Mouse (Mus musculus) forelimb bud, embryonic 11.5 days (tissue): Measurements from ENCODE around the gene Vamp3.

Source experiments
- DNase-seq: peaks from one replicate; pipeline ENCODE4 v3.0.0-alpha.2; 2012; ENCODE audit warnings: low read depth, low spot score

The Vamp3 gene

DNA sequence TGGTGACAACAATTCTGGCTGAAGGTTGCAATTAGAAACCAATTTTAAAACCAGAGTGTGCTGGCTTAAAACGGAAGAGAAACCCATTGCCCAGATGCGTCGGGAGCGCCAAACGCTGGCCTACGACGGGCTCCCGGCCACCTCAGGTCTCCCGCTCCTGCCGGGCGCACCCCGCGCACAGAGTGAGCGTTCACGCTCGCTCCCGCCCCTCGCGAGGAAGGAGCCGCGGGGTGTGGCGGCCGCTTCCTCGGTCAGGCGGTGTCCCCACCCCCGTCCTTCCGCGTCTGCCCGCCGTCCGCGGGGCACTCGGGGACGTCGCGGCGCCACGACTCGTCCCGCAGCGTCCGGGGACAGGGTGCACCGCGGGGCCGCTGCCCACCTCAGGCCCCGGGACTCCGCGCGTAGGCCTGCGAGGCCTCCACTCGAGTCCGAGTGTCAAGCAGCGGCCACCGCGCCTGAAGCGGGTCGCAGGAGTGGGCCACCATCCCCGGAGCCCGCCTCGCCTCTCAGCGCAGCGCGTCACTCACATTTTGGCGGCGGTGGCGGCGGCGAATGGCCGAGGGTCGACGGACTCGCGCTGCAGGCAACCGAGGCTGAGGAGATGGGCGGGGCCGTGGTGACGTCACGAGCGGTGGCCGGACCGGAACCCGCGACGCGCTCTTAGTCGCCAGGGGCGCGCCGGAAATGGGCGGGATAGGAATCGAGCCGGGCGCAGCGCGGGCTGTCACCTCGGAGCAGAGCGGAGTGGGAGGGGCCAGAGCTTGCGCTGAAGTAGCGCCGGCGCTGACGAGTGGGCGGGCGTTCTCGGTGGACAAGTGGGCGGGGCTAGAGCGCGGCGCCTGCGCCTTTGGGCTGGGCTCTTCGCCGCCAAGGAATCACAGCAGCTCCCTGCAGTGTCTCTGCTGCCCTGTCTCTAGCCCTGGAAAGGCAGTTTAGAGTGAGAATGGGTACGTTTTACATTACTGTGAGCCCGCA lies at the start of gene Vamp3:
Gene Vamp3 (minus strand): TSS at position 617 of the 975 bp plus-strand sequence.
- peak; percentile 98 for DNase-seq

- DNase-seq = no peak
These were observed 48.7 kb upstream of the Vamp3 start for GRCm38 (mm10) chr4:151106468-151106867.

- no peak for DNase-seq
These were observed 48.1 kb upstream of the Vamp3 start for GRCm38 (mm10) chr4:151105886-151106285.

DNA sequence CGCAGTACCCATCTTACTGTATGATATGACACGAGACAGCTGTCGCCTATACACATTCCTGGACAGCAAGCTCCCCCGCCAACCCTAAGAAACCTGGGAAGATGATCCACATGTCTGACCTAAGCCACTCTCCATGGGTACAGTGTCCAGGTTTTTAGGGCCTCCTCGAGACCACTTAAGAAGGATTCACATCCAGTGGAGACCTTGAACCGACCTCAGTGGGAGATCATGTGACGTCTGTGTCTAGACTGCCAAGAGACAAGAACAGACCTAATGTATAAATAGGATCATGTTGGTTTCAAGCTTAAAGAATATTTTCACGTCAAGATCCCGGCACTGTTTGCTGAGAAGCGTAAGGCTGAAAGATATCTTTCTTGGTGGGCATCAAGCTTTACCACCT lies 46.4 kb upstream of the Vamp3 start:
- no peak for DNase-seq

- DNase-seq = no peak
These were observed 45.9 kb upstream of the Vamp3 start for GRCm38 (mm10) chr4:151103646-151104045.

DNA sequence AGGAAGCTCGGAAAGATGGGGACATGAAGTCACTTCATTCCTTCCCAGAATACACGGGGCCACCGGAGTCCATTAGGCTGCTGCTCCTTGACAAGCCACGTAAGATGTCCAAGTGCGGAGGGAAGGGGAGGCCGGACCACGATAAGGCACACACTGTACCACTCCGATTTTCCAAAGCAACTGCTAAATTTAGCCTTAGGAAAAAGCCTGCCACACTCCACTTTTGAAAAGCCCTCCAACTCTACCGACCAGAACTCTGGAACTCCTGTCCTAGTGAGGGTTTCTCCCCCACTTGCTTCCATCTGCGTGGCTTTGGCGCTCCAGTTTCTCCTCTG lies 39.3 kb upstream of the Vamp3 start:
- DNase-seq = no peak

DNA sequence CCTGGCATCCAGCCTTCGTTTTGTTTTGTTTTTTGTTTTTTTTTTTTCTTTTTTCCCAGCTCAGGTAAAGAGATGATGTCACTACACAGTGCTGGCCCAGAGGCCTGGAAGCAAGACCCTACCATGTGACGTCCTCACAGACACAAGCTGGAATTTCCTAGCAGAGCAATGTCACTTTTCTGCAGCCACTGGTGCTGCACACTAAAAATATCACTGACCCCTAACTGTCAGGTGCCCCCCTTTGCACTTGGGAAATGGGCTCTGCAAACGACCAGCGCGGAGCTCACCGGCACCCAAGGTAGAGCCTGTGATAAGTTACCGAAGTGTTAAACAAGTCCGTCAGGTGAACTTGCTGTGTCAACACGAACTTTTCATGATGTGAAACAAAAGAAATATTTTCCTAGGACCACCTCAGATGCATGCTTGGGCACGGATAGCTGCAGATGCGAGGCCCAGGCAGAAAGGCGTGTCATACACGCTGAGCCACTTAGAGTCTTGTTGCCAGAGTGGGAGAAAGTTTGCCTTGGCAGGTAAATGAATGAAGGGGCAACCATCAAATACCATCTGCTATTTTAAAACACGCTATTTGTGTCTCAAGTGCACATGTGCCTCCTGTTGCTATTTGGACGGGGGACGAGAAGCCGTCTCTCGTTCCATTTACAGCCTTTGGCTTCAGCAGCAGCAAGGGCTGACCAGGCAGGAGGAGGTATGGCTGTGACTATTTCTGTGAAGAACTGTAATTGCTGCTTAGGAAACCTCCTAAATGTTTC lies 38.8 kb upstream of the Vamp3 start:
- no peak for DNase-seq

GRCm38 (mm10) chr4:151095207-151095606 lies 37.4 kb upstream of the Vamp3 start:
- peak; percentile 24 for DNase-seq

DNA sequence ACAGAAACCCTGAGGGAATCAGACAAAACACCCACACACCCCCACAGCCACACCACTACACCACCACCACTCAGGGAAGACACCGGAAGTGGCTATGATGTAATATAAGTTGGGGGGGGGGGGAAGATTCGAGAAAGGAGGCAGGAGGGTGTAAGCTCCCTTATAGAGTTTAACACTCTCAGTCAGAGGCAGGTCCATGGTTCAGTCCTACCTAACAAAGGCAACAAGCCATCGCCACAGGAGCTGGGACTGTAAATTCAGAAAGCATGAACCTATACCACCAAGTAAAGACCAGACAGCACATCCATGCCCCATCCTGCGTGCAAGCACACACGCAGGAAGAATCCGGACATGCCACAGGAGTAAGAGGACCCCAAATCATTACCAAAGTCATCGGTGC lies 31.5 kb upstream of the Vamp3 start, which contains the start of gene Gm13090:
Gene Gm13090 (plus strand): TSS at position 301 of the 400 bp plus-strand sequence.
- DNase-seq = no peak

- no peak for DNase-seq
These were observed 31.1 kb upstream of the Vamp3 start for GRCm38 (mm10) chr4:151088819-151089218.

GRCm38 (mm10) chr4:151087358-151087757 lies 29.6 kb upstream of the Vamp3 start:
- DNase-seq = no peak

DNA sequence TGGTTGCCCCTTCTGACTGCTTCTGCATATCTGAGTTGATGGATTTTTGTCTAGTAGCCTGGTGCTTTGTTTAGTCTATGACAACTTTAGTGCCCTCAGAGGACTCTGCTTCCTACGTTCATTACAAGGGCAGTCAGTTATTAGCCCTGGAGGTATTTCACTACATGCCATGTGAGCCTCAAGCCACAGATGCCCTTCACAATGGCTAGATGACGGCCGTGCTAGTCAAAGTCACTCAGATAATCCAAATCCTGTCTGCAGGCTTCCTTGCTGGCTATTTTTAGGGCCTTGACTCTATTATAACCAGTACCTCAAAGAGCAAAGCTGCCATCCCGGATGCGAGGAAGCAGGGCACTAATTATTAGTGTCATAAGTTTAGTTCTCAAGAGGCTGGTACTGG lies 25.3 kb upstream of the Vamp3 start:
- no peak for DNase-seq

DNA sequence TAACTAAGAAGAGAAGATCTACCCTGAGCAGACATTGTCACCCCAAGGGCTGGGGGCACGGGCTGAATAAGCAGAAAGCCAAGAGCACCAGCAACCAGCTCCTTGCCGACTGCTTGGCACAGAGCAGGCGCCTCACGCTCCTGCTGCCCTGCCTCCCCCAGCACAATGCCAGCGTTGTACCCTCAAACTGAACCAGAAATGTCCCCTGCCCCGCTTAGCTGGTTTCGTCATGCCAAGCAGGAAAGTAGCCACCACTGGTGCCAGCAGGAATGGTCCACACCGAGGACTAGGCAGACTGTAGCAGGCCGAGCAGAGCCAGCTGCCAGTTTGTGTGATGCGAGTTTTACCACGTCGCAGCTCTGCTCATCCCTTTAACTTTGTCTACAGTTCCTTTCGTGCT lies 24.2 kb upstream of the Vamp3 start:
- no peak for DNase-seq

GRCm38 (mm10) chr4:151081355-151081754 lies 23.6 kb upstream of the Vamp3 start:
- DNase-seq = no peak

GRCm38 (mm10) chr4:151074817-151075216 lies 17.1 kb upstream of the Vamp3 start:
- no peak for DNase-seq

DNA sequence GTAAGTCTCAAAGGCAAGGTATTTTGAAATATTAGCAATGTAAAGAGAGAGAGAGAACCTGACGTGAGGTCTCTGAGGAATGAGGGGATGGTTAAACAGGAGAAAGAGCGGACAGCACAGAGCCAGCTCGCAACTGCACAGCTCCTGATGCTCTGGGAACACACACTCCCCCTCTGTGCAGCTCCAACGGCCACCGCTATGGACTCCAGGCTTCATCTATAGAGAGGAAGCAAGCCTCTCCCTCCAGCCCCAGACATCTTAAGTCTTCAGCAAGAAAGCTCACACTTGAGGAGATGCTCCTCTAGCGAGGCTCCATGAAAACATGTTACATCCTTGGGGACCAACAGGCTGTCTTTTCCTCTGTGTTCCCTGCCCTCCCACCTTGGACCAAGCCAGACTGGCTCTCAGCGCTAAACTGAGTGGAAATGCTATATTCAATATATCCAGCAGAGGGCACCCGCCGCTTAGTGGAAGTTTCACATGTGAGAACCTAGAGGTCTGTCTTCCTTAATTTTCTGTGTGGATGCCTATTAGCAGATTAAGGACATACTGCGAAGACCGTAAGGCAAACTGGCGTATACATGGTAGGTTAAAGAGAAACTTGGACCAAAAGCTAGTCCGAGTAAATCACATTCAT lies 15.5 kb upstream of the Vamp3 start:
- DNase-seq = peak; percentile 60

- no peak for DNase-seq
These were observed 13.2 kb upstream of the Vamp3 start for GRCm38 (mm10) chr4:151070962-151071361.

DNA sequence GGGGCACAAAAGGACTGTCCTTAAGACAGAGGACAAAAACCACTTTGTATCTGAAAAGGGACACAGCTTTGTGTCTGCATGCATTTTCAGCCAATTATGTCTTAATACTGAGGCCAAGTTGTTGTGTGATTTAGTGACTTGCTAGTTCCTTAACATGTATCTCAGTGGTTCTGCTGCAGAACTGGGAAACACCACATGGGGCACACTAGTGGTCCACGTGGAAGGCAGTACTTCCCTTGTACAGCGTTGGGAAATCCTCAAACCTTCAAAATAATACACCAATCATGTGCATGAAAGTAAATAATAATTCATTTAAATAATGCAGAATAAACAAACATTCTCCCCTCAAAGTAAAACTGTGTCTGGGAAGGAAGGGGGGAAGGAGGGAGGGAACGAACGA lies 11.0 kb upstream of the Vamp3 start:
- no peak for DNase-seq

DNA sequence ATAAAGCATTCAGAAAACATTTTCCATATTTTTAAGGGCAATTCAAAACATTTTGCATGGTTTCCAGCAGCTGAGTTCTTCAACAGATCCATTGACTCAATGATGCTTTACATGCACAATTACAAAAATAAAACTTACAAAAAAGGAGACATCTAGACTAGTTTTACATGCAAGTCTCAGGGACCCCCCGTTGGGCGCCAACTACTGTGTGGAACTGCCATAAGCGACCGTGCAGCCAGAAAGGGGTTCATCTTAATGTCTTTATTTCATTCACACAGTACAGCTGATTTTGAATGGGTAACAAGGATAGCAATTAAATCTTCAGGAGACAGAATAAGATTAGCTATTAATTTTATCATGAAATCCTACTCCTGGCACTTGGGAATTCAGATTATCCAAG lies 1.8 kb upstream of the Vamp3 start:
- DNase-seq = no peak

GRCm38 (mm10) chr4:151058634-151059033 lies 871 bp upstream of the Vamp3 start:
- DNase-seq = no peak

- no peak for DNase-seq
These were observed 6.6 kb downstream of the Vamp3 start for GRCm38 (mm10) chr4:151051162-151051561.

DNA sequence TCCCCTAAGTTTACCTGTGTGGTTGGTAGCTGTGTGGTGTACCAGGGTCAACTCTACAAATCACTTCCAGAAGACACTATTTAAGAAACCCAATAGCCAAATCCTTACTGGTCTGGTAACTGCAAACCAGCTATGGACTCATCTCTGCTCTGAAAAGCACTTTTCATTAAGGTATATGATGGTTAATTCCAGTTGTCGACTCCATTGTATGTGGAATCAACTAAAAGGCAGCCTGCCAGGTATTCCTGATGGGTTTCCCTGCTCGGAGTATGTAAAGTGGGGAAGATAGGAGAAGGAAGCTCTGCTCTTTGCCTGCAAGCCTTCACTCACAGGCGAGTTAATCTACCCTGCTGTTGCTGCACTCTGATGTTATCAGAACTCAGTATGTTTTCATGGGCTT lies 11.2 kb downstream of the Vamp3 start:
- DNase-seq = no peak
